Mouse (Mus musculus) testis, adult 2 months (tissue): Measurements from ENCODE around the gene Soga1.

Experiments used
- CTCF ChIP-seq: fragments of 200-500 bp; IDR thresholded peaks from 2 replicates; pipeline ENCODE4 v1.5.1; 2012; ENCODE audit warnings: low read depth, mild to moderate bottlenecking, inconsistent platforms, low read length, moderate library complexity; ENCODE audit not compliant: control insufficient read depth, insufficient read depth, insufficient replicate concordance
- POLR2A ChIP-seq: fragments of 200-500 bp; IDR thresholded peaks from 2 replicates; pipeline ENCODE4 v1.6.1; 2012; ENCODE audit warnings: low read depth, mild to moderate bottlenecking, inconsistent platforms, low read length, moderate library complexity; ENCODE audit not compliant: control insufficient read depth

- TF ChIP-seq CTCF, result no peak
- TF ChIP-seq POLR2A, result no peak
Measured at GRCm38 (mm10) chr2:157068701-157069354, 10.2 kb downstream of the Soga1 start.
